Mouse (Mus musculus): ENCODE results near the gene Rnd2.

- no peak for TF ChIP-seq CTCF (IDR thresholded peaks at IDR 0.05)
- TF ChIP-seq EP300 (IDR thresholded peaks at IDR 0.05) = no peak
Measured at GRCm38 (mm10) chr11:101460321-101460720, 4.5 kb upstream of the Rnd2 start.

Data from lung, postnatal 0 days (tissue).